Mouse (Mus musculus): ENCODE measurements around the gene Rbm15.

DNA sequence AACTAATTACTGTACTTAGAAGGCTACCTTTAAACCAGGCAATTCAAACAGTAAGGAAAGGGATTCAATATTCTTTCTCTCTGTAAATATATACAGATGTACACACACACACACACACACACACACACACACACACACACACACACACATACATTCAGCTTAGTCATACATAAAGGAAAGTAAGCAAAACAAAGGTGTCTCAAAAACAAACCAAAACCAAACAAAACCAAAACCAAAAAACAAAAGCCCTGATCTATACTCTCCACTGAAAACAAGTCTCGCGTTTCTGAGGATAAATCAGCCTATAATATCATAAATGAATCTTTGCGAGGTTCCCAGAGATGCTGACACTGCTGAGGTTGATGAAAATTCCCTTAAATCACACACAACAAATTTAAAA is 16.1 kb downstream of the Rbm15 start:
- TF ChIP-seq CHD2 (IDR thresholded peaks at IDR 0.05; ENCODE audit: low read depth, low read length) = no peak
- no peak for TF ChIP-seq MAFK (IDR thresholded peaks at IDR 0.05; ENCODE audit: insufficient read depth, low read depth, low read length)
- no peak for TF ChIP-seq ZC3H11A (IDR thresholded peaks at IDR 0.05; ENCODE audit: borderline replicate concordance, low read depth, low read length)
